Mouse (Mus musculus): ENCODE measurements around the gene Rps17.

Gene Rps17

GRCm38 (mm10) chr7:81344544-81345446 is at the start of gene Rps17:
Rps17 (minus strand) TSS chr7:81345254.
- DNase-seq (ENCODE audit: low spot score in 2 of 2): peak; percentile 91 to 98

GRCm38 (mm10) chr7:81379363-81379762 is 34.3 kb upstream of the Rps17 start:
- no peak for DNase-seq (ENCODE audit: low spot score in 2 of 2)

GRCm38 (mm10) chr7:81372337-81372920 is 27.4 kb upstream of the Rps17 start:
- DNase-seq (ENCODE audit: low spot score in 2 of 2): peak; percentile 38 to 60

- no peak for DNase-seq (ENCODE audit: low spot score in 2 of 2)
These were observed 26.8 kb upstream of the Rps17 start for GRCm38 (mm10) chr7:81371811-81372210.

GRCm38 (mm10) chr7:81369724-81370123 is 24.7 kb upstream of the Rps17 start:
- peak; percentile 18 to 26 for DNase-seq (ENCODE audit: low spot score in 2 of 2)

- DNase-seq (ENCODE audit: low spot score in 2 of 2): no peak
These were observed 22.9 kb upstream of the Rps17 start for GRCm38 (mm10) chr7:81367946-81368345.

- no peak for DNase-seq (ENCODE audit: low spot score in 2 of 2)
These were observed 11.9 kb upstream of the Rps17 start for GRCm38 (mm10) chr7:81356975-81357374.

GRCm38 (mm10) chr7:81356360-81356759 is 11.3 kb upstream of the Rps17 start:
- DNase-seq (ENCODE audit: low spot score in 2 of 2): no peak

- no peak for DNase-seq (ENCODE audit: low spot score in 2 of 2)
These were observed 10.7 kb upstream of the Rps17 start for GRCm38 (mm10) chr7:81355746-81356145.

GRCm38 (mm10) chr7:81351826-81352225 is 6.8 kb upstream of the Rps17 start:
- no peak for DNase-seq (ENCODE audit: low spot score in 2 of 2)

- DNase-seq (ENCODE audit: low spot score in 2 of 2): no peak
These were observed 3.2 kb upstream of the Rps17 start for GRCm38 (mm10) chr7:81348206-81348605.

GRCm38 (mm10) chr7:81345447-81346170 is 555 bp upstream of the Rps17 start:
- DNase-seq (ENCODE audit: low spot score in 2 of 2): no peak

GRCm38 (mm10) chr7:81343831-81344230 is 1.2 kb downstream of the Rps17 start:
- DNase-seq (ENCODE audit: low spot score in 2 of 2): no peak

- DNase-seq (ENCODE audit: low spot score in 2 of 2): no peak
These were observed 1.7 kb downstream of the Rps17 start for GRCm38 (mm10) chr7:81343316-81343715.

- no peak for DNase-seq (ENCODE audit: low spot score in 2 of 2)
These were observed 2.5 kb downstream of the Rps17 start for GRCm38 (mm10) chr7:81342356-81343094.

- no peak for DNase-seq (ENCODE audit: low spot score in 2 of 2)
These were observed 3.5 kb downstream of the Rps17 start for GRCm38 (mm10) chr7:81341563-81341962.

GRCm38 (mm10) chr7:81339783-81340182 is 5.3 kb downstream of the Rps17 start:
- DNase-seq (ENCODE audit: low spot score in 2 of 2): peak in 1 of 2 experiments; percentile 31

GRCm38 (mm10) chr7:81338522-81338873 is 6.6 kb downstream of the Rps17 start:
- no peak for DNase-seq (ENCODE audit: low spot score in 2 of 2)

GRCm38 (mm10) chr7:81337785-81338521 is 7.1 kb downstream of the Rps17 start:
- no peak for DNase-seq (ENCODE audit: low spot score in 2 of 2)

- DNase-seq (ENCODE audit: low spot score in 2 of 2): no peak
These were observed 8.6 kb downstream of the Rps17 start for GRCm38 (mm10) chr7:81336432-81336786.
